Mouse (Mus musculus) left cerebral cortex, postnatal 4 days (tissue): Measurements from ENCODE around the gene Gm4894. TPM values are rescaled to one million over a fixed set of nuclear protein-coding genes. Genes with fewer than 3 reads are reported as not detected.

Experiments used
- DNase-seq: peaks from one replicate; pipeline ENCODE4 v3.0.0-alpha.2; 2022
- intact Hi-C: fragments of 180-260 bp; cut with DNase I; formaldehyde crosslinking; loops from one replicate; pipeline ENCODE4 v1.15.1; 2025
- total RNA-seq, 2 experiments: library from RNA; stranded (reverse); gene quantifications; 2 replicates each; pipeline ENCODE4 v1.2.3; 2021

Gene Gm4894
- not detected for total RNA-seq

GRCm38 (mm10) chr9:49250231-49250630 lies at the start of gene Gm4894:
Gene Gm4894 (plus strand): TSS chr9:49250531.
- intact Hi-C loops, result no loop called here
- DNase-seq, result no peak

DNA sequence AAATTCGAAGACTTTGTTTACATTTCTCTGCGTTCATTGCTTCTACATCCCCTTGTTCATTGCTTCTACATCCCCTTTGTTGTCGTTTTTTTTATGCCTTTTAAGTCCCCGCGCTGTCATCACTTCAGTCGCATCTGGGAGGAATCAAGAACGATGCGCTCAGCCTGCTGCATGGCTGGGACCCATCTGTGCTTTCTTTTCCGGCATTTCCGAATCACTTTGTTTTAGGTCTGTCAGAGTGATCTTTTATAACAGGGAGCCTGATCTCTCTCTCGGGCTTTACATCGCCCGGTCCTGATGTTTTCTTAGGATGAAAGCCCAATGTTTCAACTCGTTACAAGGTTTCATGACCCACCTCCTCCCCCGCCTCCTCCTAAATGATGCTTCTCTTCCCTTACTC lies 44.0 kb upstream of the Gm4894 start:
- intact Hi-C loops, result no loop called here
- no peak for DNase-seq

DNA sequence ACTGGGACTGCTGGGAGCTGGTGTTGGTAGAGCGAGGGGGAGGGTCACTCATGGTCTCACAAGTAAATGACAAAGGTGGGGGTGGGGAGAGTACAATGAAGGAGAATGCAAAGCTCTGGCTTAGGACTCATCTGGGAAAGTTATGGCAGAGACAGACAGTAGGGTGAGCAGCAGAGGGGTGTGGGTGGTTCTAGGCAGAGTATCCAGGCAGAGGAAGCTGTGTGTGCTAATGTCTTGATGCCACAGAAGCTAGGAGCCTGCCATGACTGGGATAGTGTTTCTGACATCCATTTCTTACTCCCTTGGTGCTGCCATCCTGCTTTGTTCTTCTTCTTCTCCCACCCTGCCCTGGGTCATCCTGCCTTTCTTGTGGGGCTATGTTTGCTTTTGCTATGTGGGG lies 38.8 kb upstream of the Gm4894 start:
- no peak for DNase-seq
- intact Hi-C loops, result no loop called here

DNA sequence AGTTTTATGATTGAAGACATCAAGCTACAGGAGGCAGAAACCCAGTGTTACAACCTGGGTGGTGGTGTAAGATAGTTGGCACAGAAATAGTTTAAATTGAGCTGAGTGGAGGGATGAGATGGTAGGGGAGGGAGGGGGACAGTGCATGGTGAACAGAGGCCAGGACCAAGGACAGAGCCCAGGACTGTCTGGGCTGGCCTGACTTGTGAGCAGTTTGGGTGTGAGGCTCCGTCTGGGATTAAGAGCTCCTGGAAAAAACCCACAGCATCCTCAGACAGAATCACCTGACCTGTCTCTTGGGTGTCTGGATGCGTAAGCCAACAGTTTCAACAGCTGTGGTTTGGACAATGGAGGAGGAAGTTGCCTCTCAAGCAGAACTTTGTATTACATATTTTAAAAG lies 35.6 kb upstream of the Gm4894 start:
- intact Hi-C loops, result no loop called here
- DNase-seq, result no peak

DNA sequence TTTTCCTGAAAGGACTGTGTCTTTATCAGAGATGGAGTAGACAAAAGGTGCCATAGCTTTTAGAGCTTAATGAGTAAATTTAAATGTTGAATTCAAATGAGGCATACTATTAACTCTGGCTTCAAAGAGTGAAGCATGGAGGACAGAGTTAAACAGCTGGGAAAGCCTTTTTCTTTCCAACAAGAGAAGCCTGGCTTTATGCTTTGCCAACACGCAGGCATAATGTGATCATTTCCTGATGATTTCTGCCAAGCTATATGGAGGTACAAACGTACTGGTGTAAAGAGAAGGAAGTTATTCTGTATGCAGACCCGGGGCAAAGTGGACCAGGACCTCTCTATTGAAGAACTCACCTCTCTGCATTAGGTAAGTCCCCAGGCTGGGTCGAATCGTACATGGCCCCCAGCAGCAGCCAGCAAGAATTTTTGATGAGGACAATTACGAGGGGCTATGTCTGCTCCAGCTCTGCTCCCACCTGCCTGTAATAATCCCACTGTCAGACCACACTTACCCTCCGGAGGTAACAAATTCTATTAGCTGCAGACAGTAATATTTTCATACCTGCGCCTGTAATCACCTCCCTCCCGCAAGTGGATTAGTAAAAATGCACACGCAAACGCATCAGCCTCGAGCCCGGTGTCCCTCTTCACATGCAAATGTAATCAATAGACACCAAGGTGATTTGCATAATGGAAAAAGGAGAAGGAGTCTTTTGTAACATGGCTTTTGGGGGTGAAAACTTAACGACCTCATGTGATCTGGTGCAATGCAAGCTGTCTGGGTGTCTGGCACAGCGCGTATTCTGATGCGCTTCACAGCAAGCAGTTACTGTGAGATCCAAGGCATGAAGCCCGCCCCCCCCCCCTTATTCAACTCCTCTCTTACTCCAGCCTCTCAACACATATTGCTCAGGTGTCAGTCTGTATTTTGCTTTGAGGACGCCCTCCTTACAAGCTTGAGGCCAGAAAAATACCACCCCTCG lies 32.4 kb upstream of the Gm4894 start:
- intact Hi-C loops, result no loop called here
- no peak for DNase-seq

DNA sequence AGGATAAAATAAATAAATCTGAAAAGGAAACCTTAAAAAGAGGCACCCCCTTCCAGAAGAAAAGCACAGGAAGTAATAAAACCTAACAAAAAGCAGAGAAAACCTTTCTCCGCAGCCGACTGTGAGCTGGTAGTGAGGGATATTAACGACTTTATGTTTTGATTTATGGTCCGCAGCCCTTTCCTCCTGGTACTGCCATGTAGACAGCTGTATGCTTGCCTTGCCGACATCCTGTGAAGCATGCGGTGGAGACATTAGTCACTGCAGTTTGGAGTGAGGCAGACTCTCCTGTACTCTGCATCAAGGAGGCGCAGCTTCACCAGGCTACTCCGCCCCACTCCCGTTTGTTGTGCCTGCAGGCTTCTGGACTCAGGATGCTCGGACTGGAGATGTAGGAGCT lies 25.8 kb upstream of the Gm4894 start:
- no peak for DNase-seq
- intact Hi-C loops, result no loop called here

DNA sequence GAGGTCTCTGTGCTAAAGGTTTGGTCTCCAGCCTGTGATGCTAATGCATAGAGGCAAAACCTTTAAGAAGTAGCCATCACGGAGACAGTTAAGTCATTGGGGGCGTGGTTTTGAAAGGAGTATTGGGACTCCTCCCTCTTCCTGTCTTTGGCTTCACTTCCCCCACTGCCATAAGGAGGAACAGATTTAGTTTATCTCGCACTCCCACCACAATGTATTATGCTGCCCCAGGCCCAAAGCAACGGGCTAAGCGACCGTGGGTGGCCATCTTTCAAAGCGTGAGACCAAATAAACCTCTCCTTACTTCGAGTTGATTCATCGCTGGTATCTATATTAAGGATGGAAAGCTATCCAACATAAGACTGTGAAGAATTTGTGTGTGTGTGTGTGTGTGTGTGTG lies 22.9 kb upstream of the Gm4894 start:
- no peak for DNase-seq

DNA sequence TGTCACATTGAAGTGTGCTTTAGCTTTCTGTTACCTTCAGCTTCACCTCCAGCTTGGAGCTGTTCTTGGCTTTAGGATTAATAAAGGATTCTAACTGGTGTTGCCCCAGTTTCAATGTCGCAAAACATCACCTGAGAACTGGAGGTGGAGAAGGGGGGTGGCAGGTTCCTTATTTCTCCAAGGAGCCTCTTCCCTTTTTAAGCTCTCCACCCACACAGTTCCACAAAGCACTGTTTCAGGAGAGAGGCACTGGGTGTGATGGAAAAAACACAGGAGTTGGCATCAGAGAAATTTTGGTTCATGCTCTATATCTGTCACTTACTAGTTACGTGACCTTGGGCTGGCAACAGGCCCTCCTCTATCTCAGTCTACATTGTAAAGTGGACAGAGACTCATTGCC lies 21.3 kb upstream of the Gm4894 start:
- intact Hi-C loops, result no loop called here
- DNase-seq, result no peak

More for the DNA sequence above, 22.9 kb upstream of the Gm4894 start:
- intact Hi-C loops, result no loop called here

GRCm38 (mm10) chr9:49246839-49247238 lies 3.5 kb upstream of the Gm4894 start:
- intact Hi-C loops, result loop anchor here (10.0 kb wide), 1 partner anchor 238 kb away; the partner anchor contains the start of gene Ttc12

DNA sequence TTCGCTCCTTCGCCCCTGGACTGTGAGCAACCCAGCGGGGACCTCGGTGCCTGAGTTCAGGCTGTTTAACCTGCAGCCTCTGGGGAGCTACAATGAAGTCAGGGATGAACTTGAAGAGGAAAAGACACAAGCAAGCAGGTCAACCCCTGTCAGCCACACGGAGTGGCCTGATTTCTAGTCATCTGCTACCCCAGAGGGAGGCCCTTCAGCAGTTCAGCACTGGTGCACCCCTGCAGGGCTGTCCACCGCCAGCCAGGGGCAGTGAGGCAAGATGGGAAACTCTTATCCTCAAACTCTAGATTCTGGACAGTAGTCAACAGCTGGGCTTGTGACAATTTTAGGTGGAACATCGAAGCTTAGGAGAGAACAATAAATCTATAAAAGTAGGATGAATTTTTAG lies 18.6 kb downstream of the Gm4894 start:
- intact Hi-C loops, result no loop called here
- DNase-seq, result no peak

More at GRCm38 (mm10) chr9:49246839-49247238, 3.5 kb upstream of the Gm4894 start:
- DNase-seq, result peak; percentile 70

- DNase-seq, result peak; percentile 4
- intact Hi-C loops, result no loop called here
Observed at GRCm38 (mm10) chr9:49273566-49273965, 23.2 kb downstream of the Gm4894 start.

DNA sequence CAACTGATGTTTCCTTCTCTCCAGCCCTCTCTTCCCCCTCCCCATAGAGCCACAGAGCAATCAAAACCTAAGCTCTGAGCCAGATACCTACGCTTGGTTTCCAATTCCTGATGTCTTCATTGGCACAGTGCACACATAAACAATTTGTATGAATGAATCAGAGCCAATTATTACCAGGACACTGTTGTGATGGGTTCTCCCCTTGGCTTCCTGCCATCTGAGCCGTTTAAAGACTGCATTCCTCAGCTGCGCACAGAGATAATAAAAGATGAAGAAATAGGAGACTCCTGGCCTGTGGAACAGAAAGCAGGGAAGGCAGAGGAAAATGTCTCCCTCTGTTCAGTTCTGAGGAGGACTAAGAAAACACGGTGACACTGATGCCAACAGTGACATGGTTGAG lies 25.6 kb downstream of the Gm4894 start:
- DNase-seq, result peak; percentile 57
- intact Hi-C loops, result no loop called here

- intact Hi-C loops, result no loop called here
- DNase-seq, result peak; percentile 8
Observed at GRCm38 (mm10) chr9:49276542-49277334, 26.4 kb downstream of the Gm4894 start.

DNA sequence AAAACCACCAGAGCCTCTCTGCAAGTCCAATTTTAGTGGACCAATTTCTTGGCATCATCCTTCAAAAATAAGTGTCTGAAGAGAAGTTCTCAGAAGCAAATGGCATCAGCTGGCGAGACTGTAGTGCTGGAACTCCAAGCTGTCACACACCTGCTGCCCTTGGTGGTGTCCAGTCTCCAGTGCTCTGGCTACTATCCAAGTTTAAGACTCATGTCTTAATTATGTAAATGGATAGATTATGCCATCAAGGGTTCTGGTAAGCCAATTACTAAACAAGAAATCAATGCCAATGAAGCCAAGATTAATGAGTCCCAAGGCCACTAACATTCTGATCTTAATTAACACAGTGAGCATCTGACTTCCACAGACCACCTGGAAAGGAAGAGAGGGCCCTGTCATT lies 44.8 kb downstream of the Gm4894 start:
- intact Hi-C loops, result no loop called here
- peak; percentile 33 for DNase-seq

DNA sequence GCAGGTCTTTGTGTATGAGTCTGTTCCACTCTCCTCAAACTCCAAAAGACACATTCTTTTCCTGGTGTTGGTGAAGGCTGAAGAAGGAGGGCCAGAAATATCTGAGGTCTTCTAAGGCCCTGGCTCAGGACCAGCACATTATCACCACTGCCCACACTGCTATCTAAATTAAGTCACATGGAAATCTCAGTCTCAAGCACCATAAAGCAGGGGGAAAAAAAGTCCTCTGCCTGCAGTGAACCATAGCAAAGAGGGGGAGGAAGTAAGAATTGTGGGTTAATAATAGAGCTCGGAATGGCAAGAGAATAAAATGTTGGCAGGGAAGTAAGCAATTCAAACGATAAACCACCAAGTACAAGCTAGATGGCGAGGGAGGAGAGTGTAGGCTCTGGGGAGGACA lies 57.2 kb downstream of the Gm4894 start:
- intact Hi-C loops, result no loop called here
- DNase-seq, result no peak

DNA sequence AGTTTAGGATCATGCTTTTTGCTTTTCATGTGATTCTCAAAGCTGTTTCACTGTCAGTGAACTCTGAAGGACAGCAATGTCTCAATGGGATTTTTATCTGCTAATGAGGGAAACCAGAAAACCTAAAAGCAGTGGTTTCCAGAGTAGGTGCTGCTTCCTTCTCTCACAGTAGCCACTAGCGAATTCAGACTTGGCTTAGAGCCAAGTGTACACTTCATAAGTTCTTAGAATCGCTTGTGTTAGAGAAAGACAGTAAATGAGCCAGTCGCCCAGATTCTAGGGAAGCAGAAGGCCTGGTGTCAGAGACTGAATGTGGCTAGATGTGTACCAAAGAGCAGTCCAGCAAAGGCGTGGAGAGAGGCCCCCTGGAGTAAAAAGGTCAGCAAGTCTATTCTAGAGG lies 60.5 kb downstream of the Gm4894 start:
- intact Hi-C loops, result no loop called here
- DNase-seq, result no peak

GRCm38 (mm10) chr9:49318638-49319037 lies 68.3 kb downstream of the Gm4894 start:
- intact Hi-C loops, result no loop called here

More at GRCm38 (mm10) chr9:49318638-49319037, 68.3 kb downstream of the Gm4894 start:
- DNase-seq, result no peak
